20 mouse cellular contexts compared by ENCODE assay signal in genomic region chr7:110894673-110895072, GRCm38 (mm10). TPM values are rescaled to one million over a fixed set of nuclear protein-coding genes. Genes with fewer than 3 reads are reported as not detected.
DNase-seq lines count a peak whose midpoint lies in the region; ATAC-seq and TF ChIP-seq lines count a peak whose summit lies in the region.
"Had no signal": no experiment of that assay in that cellular context is flagged by ENCODE, and none has a peak within 500 bp of the region (broad histone marks: within the 10 kb centered on the region; RNA-seq: fewer than 3 reads in every experiment).

No protein-coding gene starts in this region.

- intact Hi-C loops in left cerebral cortex, postnatal 4 days (cut with DNase I): no loop called here

- H3K9me3 ChIP-seq in lung, embryonic 15.5 days: no peaks in the 10 kb centered on the region
- H3K9me3 ChIP-seq in intestine, embryonic 16.5 days (ENCODE audit: control insufficient read depth, low read length): no peaks in the 10 kb centered on the region
- no peaks in the 10 kb centered on the region for H3K9me3 ChIP-seq in liver, embryonic 16.5 days (replicated peaks; ENCODE audit: control insufficient read depth, low read length)
- H3K9me3 ChIP-seq in stomach, embryonic 16.5 days (replicated peaks; ENCODE audit: control insufficient read depth, low read length): no peaks in the 10 kb centered on the region
- H3K9me3 ChIP-seq: hindbrain, embryonic 10.5 days; limb, embryonic 10.5 days; neural tube, embryonic 13.5 days had no signal

- no peak for TF ChIP-seq CTCF in lung, adult 2 months (IDR thresholded peaks at IDR 0.05; ENCODE audit: insufficient read depth, low read length)

- 77% methylated on average over 9 of the region's 9 CpGs for WGBS in lung, embryonic 15.5 days
- 67% methylated on average over 9 of the region's 9 CpGs for WGBS in lung, adult 2 months
- WGBS in intestine, embryonic 16.5 days: 69% methylated on average over 9 of the region's 9 CpGs
- WGBS in liver, embryonic 16.5 days (ENCODE audit: insufficient replicate concordance): 68% methylated on average over 9 of the region's 9 CpGs
- 75% methylated on average over 9 of the region's 9 CpGs for WGBS in stomach, embryonic 16.5 days

- H3K27me3 ChIP-seq in lung, embryonic 15.5 days: no peaks in the 10 kb centered on the region
- H3K27me3 ChIP-seq in intestine, embryonic 16.5 days (replicated peaks; ENCODE audit: control insufficient read depth, insufficient read depth, low read length): no peaks in the 10 kb centered on the region
- H3K27me3 ChIP-seq in liver, embryonic 16.5 days (ENCODE audit: control insufficient read depth, insufficient read depth, low read depth, low read length): no peaks in the 10 kb centered on the region
- H3K27me3 ChIP-seq in stomach, embryonic 16.5 days (ENCODE audit: control insufficient read depth, insufficient read depth, low read length): no peaks in the 10 kb centered on the region
- H3K27me3 ChIP-seq: neural tube, embryonic 13.5 days had no signal

- 0 out of 2 replicates have a peak, but pooled peaks cover 6% of the 10 kb centered on the region for H3K4me1 ChIP-seq in lung, embryonic 15.5 days
- H3K4me1 ChIP-seq in lung, adult 2 months (ENCODE audit: control insufficient read depth, insufficient read depth, low read length): peaks cover 24% of the 10 kb centered on the region
- H3K4me1 ChIP-seq in intestine, embryonic 16.5 days (ENCODE audit: control insufficient read depth, insufficient read depth, low read length): peaks cover 27% of the 10 kb centered on the region
- H3K4me1 ChIP-seq in liver, embryonic 16.5 days (ENCODE audit: control insufficient read depth, low read depth, low read length): peaks cover 13% of the 10 kb centered on the region
- H3K4me1 ChIP-seq in stomach, embryonic 16.5 days (ENCODE audit: control insufficient read depth, insufficient read depth, low read length): peaks cover 10% of the 10 kb centered on the region
- H3K4me1 ChIP-seq: limb, embryonic 10.5 days; neural tube, embryonic 13.5 days had no signal

- ATAC-seq in lung, embryonic 15.5 days (ENCODE audit: borderline replicate concordance, extremely low read depth, low FRiP score, low TSS enrichment): no peak
- ATAC-seq in intestine, embryonic 16.5 days: no peak
- peak; percentile 49; the same call in 1 of the 2 replicates for ATAC-seq in liver, embryonic 16.5 days (ENCODE audit: low read depth)
- ATAC-seq in stomach, embryonic 16.5 days (ENCODE audit: insufficient read depth, low FRiP score): no peak
- ATAC-seq: forebrain, postnatal 0 days; inflammation-experienced regulatory T-cells, adult 6 months had no signal

- no peak overlapping the region for H3K4me3 ChIP-seq in lung, embryonic 15.5 days
- H3K4me3 ChIP-seq in lung, adult 2 months (replicated peaks; ENCODE audit: extremely low read depth, low read depth, low read length): no peak overlapping the region
- no peak overlapping the region for H3K4me3 ChIP-seq in intestine, embryonic 16.5 days (ENCODE audit: low read length)
- H3K4me3 ChIP-seq in liver, embryonic 16.5 days (ENCODE audit: low read depth, low read length): no peak overlapping the region
- no peak overlapping the region for H3K4me3 ChIP-seq in stomach, embryonic 16.5 days (replicated peaks; ENCODE audit: low read length)
- H3K4me3 ChIP-seq: hindbrain, embryonic 10.5 days; layer of hippocampus, adult 2 months; limb, embryonic 10.5 days; neural tube, embryonic 13.5 days had no signal

- TF ChIP-seq POLR2A in lung, adult 2 months (IDR thresholded peaks at IDR 0.05; ENCODE audit: borderline replicate concordance, extremely low read depth, low read depth, low read length): no peak

- H3K36me3 ChIP-seq in lung, embryonic 15.5 days: no peaks in the 10 kb centered on the region
- H3K36me3 ChIP-seq in intestine, embryonic 16.5 days (ENCODE audit: control insufficient read depth, insufficient read depth, low read length): no peaks in the 10 kb centered on the region
- H3K36me3 ChIP-seq in liver, embryonic 16.5 days (ENCODE audit: control insufficient read depth, insufficient read depth): no peaks in the 10 kb centered on the region
- no peaks in the 10 kb centered on the region for H3K36me3 ChIP-seq in stomach, embryonic 16.5 days (ENCODE audit: control insufficient read depth, insufficient read depth, low read length)
- H3K36me3 ChIP-seq: hindbrain, embryonic 10.5 days; limb, embryonic 10.5 days; neural tube, embryonic 13.5 days had no signal

- H3K4me2 ChIP-seq in lung, embryonic 15.5 days: no peak overlapping the region
- 0 out of 2 replicates have a peak overlapping the region, but pooled peaks have one; percentile 40 for H3K4me2 ChIP-seq in intestine, embryonic 16.5 days (ENCODE audit: low read depth, low read length)
- no peak overlapping the region for H3K4me2 ChIP-seq in liver, embryonic 16.5 days (ENCODE audit: low read depth, low read length)
- no peak overlapping the region for H3K4me2 ChIP-seq in stomach, embryonic 16.5 days (ENCODE audit: low read depth, low read length)
- H3K4me2 ChIP-seq: lung, embryonic 14.5 days; midbrain, embryonic 11.5 days; neural tube, embryonic 13.5 days had no signal

- no peak overlapping the region for H3K9ac ChIP-seq in lung, embryonic 15.5 days
- H3K9ac ChIP-seq in intestine, embryonic 16.5 days (ENCODE audit: low read depth, low read length): 0 out of 2 replicates have a peak overlapping the region, but pooled peaks have one; percentile 24
- H3K9ac ChIP-seq in liver, embryonic 16.5 days (ENCODE audit: low read depth, low read length): no peak overlapping the region
- no peak overlapping the region for H3K9ac ChIP-seq in stomach, embryonic 16.5 days (ENCODE audit: low read length)
- H3K9ac ChIP-seq: forebrain, postnatal 0 days; lung, embryonic 14.5 days; neural tube, embryonic 13.5 days had no signal

- H3K27ac ChIP-seq in lung, embryonic 15.5 days: peak overlapping the region; percentile 64; the same call in 1 of the 2 replicates
- H3K27ac ChIP-seq in intestine, embryonic 16.5 days (ENCODE audit: low read length): peak overlapping the region; percentile 97
- H3K27ac ChIP-seq in liver, embryonic 16.5 days (ENCODE audit: low read length): 0 out of 2 replicates have a peak overlapping the region, but pooled peaks have one; percentile 10
- peak overlapping the region; percentile 79; the same call in 1 of the 2 replicates for H3K27ac ChIP-seq in stomach, embryonic 16.5 days (ENCODE audit: low read length)
- H3K27ac ChIP-seq: hindbrain, embryonic 10.5 days; kidney, postnatal 0 days; layer of hippocampus, adult 2 months; limb, embryonic 10.5 days; neural tube, embryonic 13.5 days had no signal

- no peak for DNase-seq in lung, adult 2 months
- no peak for DNase-seq in spleen, postnatal 36 days (ENCODE audit: low spot score in 2 of 2)
- no peak for DNase-seq in left cerebral cortex, postnatal 4 days
- DNase-seq: cerebellum, adult 9-10 months; forebrain, postnatal 0 days; right cerebral cortex, postnatal 25 days; thymus, postnatal 14 days had no signal

RNA-seq across cellular contexts. Expression of gene Lyve1, which starts 31.6 kb away (rescaled TPM):
- polyA plus RNA-seq in lung, embryonic 15.5 days (2015; fragmentation: Nextera tagmentation; extraction: Ambion mirVana): 48.2 and 55.6 TPM in 2 replicates
- polyA plus RNA-seq in lung, adult 2 months (2012; rRNA removed): 82.0 and 157 TPM in 2 replicates
- polyA plus RNA-seq in intestine, embryonic 16.5 days (2015; fragmentation: Nextera tagmentation; extraction: Ambion mirVana): 13.8 and 15.1 TPM in 2 replicates
- 24.3 and 26.4 TPM in 2 replicates for polyA plus RNA-seq in liver, embryonic 16.5 days (2015; fragmentation: Nextera tagmentation; extraction: Ambion mirVana)
- 15.2 and 17.4 TPM in 2 replicates for polyA plus RNA-seq in stomach, embryonic 16.5 days (2015; fragmentation: Nextera tagmentation; extraction: Ambion mirVana)
- 1 to 10 TPM; 4.0 to 5.1 TPM for total RNA-seq in left cerebral cortex, postnatal 4 days (2021)
- total RNA-seq: ES-E14 had no signal
- polyA plus RNA-seq: inflammation-experienced regulatory T-cells, adult 6 months had no signal

RNA-seq across cellular contexts. Expression of gene Rnf141, which starts 50.4 kb away (rescaled TPM):
- polyA plus RNA-seq in lung, embryonic 15.5 days (2015; fragmentation: Nextera tagmentation; extraction: Ambion mirVana): 34.1 and 38.8 TPM in 2 replicates
- polyA plus RNA-seq in lung, adult 2 months (2012; rRNA removed): 36.3 and 53.1 TPM in 2 replicates
- 37.5 and 39.0 TPM in 2 replicates for polyA plus RNA-seq in intestine, embryonic 16.5 days (2015; fragmentation: Nextera tagmentation; extraction: Ambion mirVana)
- 29.0 and 30.7 TPM in 2 replicates for polyA plus RNA-seq in liver, embryonic 16.5 days (2015; fragmentation: Nextera tagmentation; extraction: Ambion mirVana)
- polyA plus RNA-seq in stomach, embryonic 16.5 days (2015; fragmentation: Nextera tagmentation; extraction: Ambion mirVana): 42.7 and 46.5 TPM in 2 replicates
- 10 to 100 TPM; 85.2 to 93.9 TPM for total RNA-seq in left cerebral cortex, postnatal 4 days (2021)

Comparison
In these comparisons a context has a peak if more than half of its experiments do, and no peak if none do; other contexts are left out.
1. H3K27ac ChIP-seq: peak in every context shown above with its lines; median percentile 97 in intestine, embryonic 16.5 days; 79 in stomach, embryonic 16.5 days; 64 in lung, embryonic 15.5 days; 10 in liver, embryonic 16.5 days.